Mouse (Mus musculus) MEL (cell line): ENCODE data around the gene Rerg.

Experiments
- CTCF ChIP-seq, 3 experiments: IDR thresholded peaks in 2 of 3; conservative IDR thresholded peaks in 1 of 3; 2 replicates each; pipeline ENCODE4 v1.5.1; 2011 to 2012; ENCODE audit warnings: low read length in 3 of 3, low read depth in 2 of 3, mild to moderate bottlenecking in 2 of 3, improper control_type of control experiment in 1 of 3, inconsistent platforms in 1 of 3, mixed read lengths in 1 of 3, moderate library complexity in 1 of 3; ENCODE audit not compliant: control insufficient read depth in 1 of 3, insufficient read depth in 1 of 3, poor library complexity in 1 of 3, severe bottlenecking in 1 of 3
- EP300 ChIP-seq, 2 experiments: IDR thresholded peaks; 2 replicates each; pipeline ENCODE4 v1.6.1; 2011; ENCODE audit warnings: improper control_type of control experiment in 2 of 2, low read length in 2 of 2, low read depth in 1 of 2, mild to moderate bottlenecking in 1 of 2
- ETS1 ChIP-seq: IDR thresholded peaks from 2 replicates; pipeline ENCODE4 v1.6.1; 2012; ENCODE audit warnings: low read depth, mild to moderate bottlenecking, inconsistent platforms, low read length, improper control_type of control experiment, moderate library complexity
- GATA1 ChIP-seq: IDR thresholded peaks from 2 replicates; pipeline ENCODE4 v1.6.1; 2011; ENCODE audit warnings: low read depth, low read length, improper control_type of control experiment
- MAFK ChIP-seq: IDR thresholded peaks from 2 replicates; pipeline ENCODE4 v1.6.1; 2011; ENCODE audit warnings: low read depth, mild to moderate bottlenecking, low read length, improper control_type of control experiment, borderline replicate concordance
- MXI1 ChIP-seq: IDR thresholded peaks from 2 replicates; pipeline ENCODE4 v1.6.1; 2011; ENCODE audit warnings: mild to moderate bottlenecking, low read depth, low read length, improper control_type of control experiment
- NRF1 ChIP-seq: IDR thresholded peaks from 2 replicates; pipeline ENCODE4 v1.6.1; 2014; ENCODE audit warnings: low read depth, mild to moderate bottlenecking, inconsistent platforms, low read length, improper control_type of control experiment, moderate library complexity; ENCODE audit not compliant: poor library complexity, insufficient read depth, severe bottlenecking
- POLR2A ChIP-seq, 2 experiments: IDR thresholded peaks; 2 replicates each; pipeline ENCODE4 v1.6.1; 2011 to 2012; ENCODE audit warnings: low read length in 2 of 2, mild to moderate bottlenecking in 2 of 2, control low read depth in 1 of 2, improper control_type of control experiment in 1 of 2, low read depth in 1 of 2, moderate library complexity in 1 of 2; ENCODE audit not compliant: control insufficient read depth in 1 of 2, insufficient read depth in 1 of 2, poor library complexity in 1 of 2
- RAD21 ChIP-seq: IDR thresholded peaks from 2 replicates; pipeline ENCODE4 v1.6.1; 2011; ENCODE audit warnings: mild to moderate bottlenecking, low read depth, low read length, improper control_type of control experiment
- TBP ChIP-seq: IDR thresholded peaks from 2 replicates; pipeline ENCODE4 v1.8.0; 2011; ENCODE audit warnings: low read depth, low read length, improper control_type of control experiment
- TCF12 ChIP-seq: IDR thresholded peaks from 2 replicates; pipeline ENCODE4 v1.6.1; 2014; ENCODE audit warnings: low read depth, mild to moderate bottlenecking, inconsistent platforms, low read length, improper control_type of control experiment, moderate library complexity
- UBTF ChIP-seq: IDR thresholded peaks from 2 replicates; pipeline ENCODE4 v1.6.1; 2012; ENCODE audit warnings: low read depth, mild to moderate bottlenecking, inconsistent platforms, low read length, improper control_type of control experiment, moderate library complexity, borderline replicate concordance; ENCODE audit not compliant: insufficient read depth
- USF2 ChIP-seq, 2 experiments: IDR thresholded peaks; 2 replicates each; pipeline ENCODE4 v1.6.1; 2011 to 2012; ENCODE audit warnings: improper control_type of control experiment in 2 of 2, low read length in 2 of 2, borderline replicate concordance in 1 of 2, inconsistent platforms in 1 of 2, low read depth in 1 of 2, mild to moderate bottlenecking in 1 of 2; ENCODE audit not compliant: insufficient read depth in 1 of 2
- ZNF384 ChIP-seq: IDR thresholded peaks from 2 replicates; pipeline ENCODE4 v1.6.1; 2012; ENCODE audit warnings: low read depth, mild to moderate bottlenecking, inconsistent platforms, low read length, improper control_type of control experiment

DNA sequence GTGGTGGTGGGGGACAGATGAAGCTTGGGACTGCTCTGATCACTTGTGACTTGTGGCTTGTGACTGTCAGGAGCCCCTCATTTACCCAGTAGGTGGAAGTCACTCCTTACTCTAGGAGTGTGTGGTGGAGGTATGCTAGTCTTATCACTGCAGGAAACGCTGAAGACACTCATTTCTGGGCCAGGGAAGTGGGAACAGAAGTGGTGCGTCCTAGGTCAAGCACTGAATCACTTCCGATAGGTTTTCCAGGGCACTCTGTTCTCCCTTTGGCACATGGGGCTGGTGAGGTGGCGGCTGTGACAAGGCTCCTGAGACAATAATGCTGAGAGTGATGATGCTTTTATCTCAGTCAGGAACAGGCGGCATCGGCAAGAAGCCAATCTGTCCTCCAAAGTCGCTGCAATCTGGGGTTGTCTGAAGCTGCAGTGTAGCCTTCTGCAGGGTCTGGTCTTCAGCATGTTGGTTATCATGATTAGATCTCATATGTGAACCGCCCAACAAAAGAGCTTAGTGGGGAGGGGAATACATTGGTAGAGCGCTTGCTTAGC, 59.0 kb downstream of the Rerg start:
- TF ChIP-seq EP300 (IDR thresholded peaks at IDR 0.05; ENCODE audit: low read depth in 1 of 2, low read length in 2 of 2) (no peak), TBP (no peak), UBTF (no peak), USF2 (IDR thresholded peaks at IDR 0.05; ENCODE audit: borderline replicate concordance in 1 of 2, insufficient read depth in 1 of 2, low read depth in 1 of 2, low read length in 2 of 2) (no peak), MAFK (no peak), NRF1 (no peak), GATA1 (no peak), MXI1 (no peak), ZNF384 (no peak), CTCF (IDR thresholded peaks at IDR 0.05 in 2 of 3, conservative IDR thresholded peaks at IDR 0.05 in 1 of 3; ENCODE audit: control insufficient read depth in 1 of 3, insufficient read depth in 1 of 3, low read depth in 2 of 3, low read length in 3 of 3, poor library complexity in 1 of 3, severe bottlenecking in 1 of 3) (no peak), POLR2A (IDR thresholded peaks at IDR 0.05; ENCODE audit: control insufficient read depth in 1 of 2, insufficient read depth in 1 of 2, low read depth in 1 of 2, low read length in 2 of 2, poor library complexity in 1 of 2) (no peak), ETS1 (no peak), RAD21 (no peak), TCF12 (no peak)
